Mouse (Mus musculus): ENCODE measurements around the gene Gm2016. TPM values are rescaled to one million over a fixed set of nuclear protein-coding genes. Genes with fewer than 3 reads are reported as not detected.
"Not testable (repeated sequence)": the region's sequence is repeated elsewhere in the genome, so short reads cannot be mapped to it uniquely, and the experiment has no call there.

The Gm2016 gene
- total RNA-seq (2014; rRNA removed): not detected in 2 replicates
- polyA plus RNA-seq (2015; fragmentation: Nextera tagmentation; extraction: Ambion mirVana): not detected in 2 replicates

- DNase-seq; H3K4me3 ChIP-seq (ENCODE audit: low read depth, low read length); H3K4me2 ChIP-seq (ENCODE audit: low read depth); H3K9ac ChIP-seq; H3K27me3 ChIP-seq (ENCODE audit: insufficient read depth, low read length); ATAC-seq; H3K4me1 ChIP-seq (ENCODE audit: insufficient read depth); H3K36me3 ChIP-seq (ENCODE audit: insufficient read depth); H3K9me3 ChIP-seq (ENCODE audit: low read length); H3K27ac ChIP-seq (ENCODE audit: low read depth, low read length): not testable (repeated sequence)
- 84% methylated on average over 5 of the region's 5 CpGs for WGBS
Measured at GRCm38 (mm10) chr12:87873772-87874171, at the start of gene Gm2016. TSS of gene Gm2016 (plus strand) at chr12:87874072.

DNA sequence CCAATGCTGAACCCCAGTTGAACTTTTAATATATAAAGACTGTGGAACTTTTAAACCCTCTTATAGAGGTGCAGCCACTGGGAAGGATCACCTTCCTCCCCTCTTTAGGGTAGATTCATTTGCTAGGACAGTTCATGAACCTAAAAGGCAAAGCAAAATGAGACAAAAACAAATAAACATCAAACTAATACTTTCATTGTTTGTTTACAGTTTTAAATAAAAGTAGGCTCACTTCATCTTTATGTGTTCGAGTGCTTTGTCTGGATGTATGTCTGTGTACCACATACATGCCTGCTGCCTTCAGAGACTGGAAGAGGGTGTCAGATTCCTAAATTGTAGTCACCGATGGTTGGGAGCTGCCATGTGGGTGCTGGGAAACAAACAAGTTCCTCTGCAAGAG, 31.6 kb upstream of the Gm2016 start, which contains the start of gene Gm2001:
Gene Gm2001, minus strand, starts transcription at position 101 of the 400 bp plus-strand sequence.
- not testable (repeated sequence) for ATAC-seq, DNase-seq
- WGBS: 74% methylated on average over 1 of the region's 2 CpGs

DNA sequence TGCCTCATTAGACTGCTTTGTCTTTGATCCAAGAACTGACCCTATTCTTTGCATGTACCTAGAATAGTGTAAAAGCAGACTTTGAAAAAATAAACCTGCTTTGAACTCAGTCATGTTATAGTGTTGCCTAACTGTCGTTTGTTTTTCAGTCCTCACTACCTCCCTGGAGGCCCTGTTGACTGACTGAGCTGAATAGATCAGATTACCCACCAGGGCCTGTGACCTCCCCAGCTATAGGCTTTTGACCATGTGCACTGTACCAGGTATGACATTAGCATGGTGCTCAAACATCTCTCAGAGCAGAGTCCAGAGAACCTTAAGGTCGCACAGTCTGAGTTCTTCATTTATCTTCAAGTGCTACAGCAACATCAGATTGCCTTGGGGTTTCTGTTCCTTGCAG, 23.2 kb upstream of the Gm2016 start:
- WGBS: no CpG with 5 or more reads among the region's 2 CpGs
- DNase-seq, ATAC-seq: not testable (repeated sequence)

More for the DNA sequence above, 31.6 kb upstream of the Gm2016 start, which contains the start of gene Gm2001:
- H3K36me3 ChIP-seq (ENCODE audit: insufficient read depth); H3K27ac ChIP-seq (ENCODE audit: low read depth, low read length); H3K4me2 ChIP-seq (ENCODE audit: low read depth); H3K9ac ChIP-seq; H3K4me3 ChIP-seq (ENCODE audit: low read depth, low read length); H3K4me1 ChIP-seq (ENCODE audit: insufficient read depth); H3K27me3 ChIP-seq (ENCODE audit: insufficient read depth, low read length); H3K9me3 ChIP-seq (ENCODE audit: low read length): not testable (repeated sequence)

GRCm38 (mm10) chr12:87856067-87856466, 17.8 kb upstream of the Gm2016 start:
- DNase-seq; ATAC-seq; H3K27me3 ChIP-seq (ENCODE audit: insufficient read depth, low read length); H3K4me2 ChIP-seq (ENCODE audit: low read depth); H3K4me3 ChIP-seq (ENCODE audit: low read depth, low read length); H3K9ac ChIP-seq; H3K27ac ChIP-seq (ENCODE audit: low read depth, low read length); H3K9me3 ChIP-seq (ENCODE audit: low read length); H3K36me3 ChIP-seq (ENCODE audit: insufficient read depth); H3K4me1 ChIP-seq (ENCODE audit: insufficient read depth): not testable (repeated sequence)
- WGBS: 84% methylated on average over 1 of the region's 1 CpGs

More for the DNA sequence above, 23.2 kb upstream of the Gm2016 start:
- H3K36me3 ChIP-seq (ENCODE audit: insufficient read depth); H3K4me3 ChIP-seq (ENCODE audit: low read depth, low read length); H3K9me3 ChIP-seq (ENCODE audit: low read length); H3K9ac ChIP-seq; H3K27me3 ChIP-seq (ENCODE audit: insufficient read depth, low read length); H3K4me2 ChIP-seq (ENCODE audit: low read depth); H3K4me1 ChIP-seq (ENCODE audit: insufficient read depth); H3K27ac ChIP-seq (ENCODE audit: low read depth, low read length): not testable (repeated sequence)

DNA sequence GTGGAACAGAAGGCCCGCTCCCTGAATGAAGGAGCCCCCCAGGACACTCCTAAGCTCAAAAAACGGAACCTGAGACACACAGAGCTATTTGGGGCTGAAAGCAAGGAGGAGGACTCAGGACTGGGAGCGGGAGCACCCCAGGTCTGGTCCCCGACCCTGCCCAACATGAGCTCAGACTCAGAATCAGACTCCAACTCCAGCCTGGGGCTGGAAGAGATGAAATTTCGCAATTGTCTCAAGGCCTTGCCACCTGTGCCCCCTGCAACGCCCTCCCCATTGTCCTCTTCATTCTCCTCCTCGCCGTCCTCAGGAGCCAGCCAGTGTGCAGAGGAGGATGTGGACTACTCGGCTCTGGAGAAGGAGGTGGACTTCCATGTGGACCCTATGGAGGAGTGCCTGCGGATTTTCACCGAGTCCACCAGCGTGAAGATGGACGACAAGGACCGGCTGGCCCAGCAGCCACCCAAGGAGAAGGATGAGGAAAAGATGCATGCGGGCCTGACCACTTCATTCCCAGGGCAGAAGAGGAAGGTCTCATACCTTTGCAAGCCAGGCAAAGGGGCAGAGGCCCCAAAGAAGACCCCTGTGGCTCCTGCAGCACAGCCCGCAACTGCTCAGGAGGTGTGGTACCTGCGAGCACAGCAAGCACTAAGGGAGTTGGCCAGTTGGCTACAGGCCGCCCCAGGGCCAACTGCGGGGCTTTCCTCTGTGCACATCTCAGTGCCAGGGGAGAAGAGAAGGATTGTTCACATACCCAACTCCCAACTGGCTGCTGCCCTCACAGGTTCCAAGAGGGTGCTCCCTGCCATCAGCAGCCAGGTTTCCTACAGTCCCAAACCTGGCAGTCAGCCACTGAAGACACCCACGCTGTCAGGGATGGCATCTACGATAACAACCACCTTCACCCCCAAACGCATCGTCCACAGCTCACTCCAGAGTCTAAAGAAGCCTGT, 11.9 kb upstream of the Gm2016 start:
- 84% methylated on average over 23 of the region's 23 CpGs for whole genome bisulfite sequencing
- not testable (repeated sequence) for DNase-seq; ATAC-seq; H3K9ac ChIP-seq; H3K4me1 ChIP-seq (ENCODE audit: insufficient read depth); H3K27me3 ChIP-seq (ENCODE audit: insufficient read depth, low read length); H3K9me3 ChIP-seq (ENCODE audit: low read length); H3K4me3 ChIP-seq (ENCODE audit: low read depth, low read length); H3K36me3 ChIP-seq (ENCODE audit: insufficient read depth); H3K27ac ChIP-seq (ENCODE audit: low read depth, low read length); H3K4me2 ChIP-seq (ENCODE audit: low read depth)

- H3K4me2 ChIP-seq (ENCODE audit: low read depth); H3K27ac ChIP-seq (ENCODE audit: low read depth, low read length); H3K36me3 ChIP-seq (ENCODE audit: insufficient read depth); DNase-seq; H3K4me3 ChIP-seq (ENCODE audit: low read depth, low read length); H3K4me1 ChIP-seq (ENCODE audit: insufficient read depth); H3K27me3 ChIP-seq (ENCODE audit: insufficient read depth, low read length); H3K9ac ChIP-seq; ATAC-seq; H3K9me3 ChIP-seq (ENCODE audit: low read length): not testable (repeated sequence)
- 92% methylated on average over 8 of the region's 11 CpGs for WGBS
Measured at GRCm38 (mm10) chr12:87863638-87864037, 10.2 kb upstream of the Gm2016 start.

- H3K27ac ChIP-seq (ENCODE audit: low read depth, low read length); DNase-seq; H3K27me3 ChIP-seq (ENCODE audit: insufficient read depth, low read length); H3K4me1 ChIP-seq (ENCODE audit: insufficient read depth); H3K36me3 ChIP-seq (ENCODE audit: insufficient read depth); H3K9me3 ChIP-seq (ENCODE audit: low read length); ATAC-seq; H3K9ac ChIP-seq; H3K4me3 ChIP-seq (ENCODE audit: low read depth, low read length); H3K4me2 ChIP-seq (ENCODE audit: low read depth): not testable (repeated sequence)
- 88% methylated on average over 2 of the region's 2 CpGs for WGBS
Measured at GRCm38 (mm10) chr12:87864048-87864447, 9.8 kb upstream of the Gm2016 start.

GRCm38 (mm10) chr12:87895070-87895469, 21.2 kb downstream of the Gm2016 start, which contains the start of gene Gm2022:
TSS of gene Gm2022 (plus strand) at chr12:87895370.
- H3K9me3 ChIP-seq (ENCODE audit: low read length); H3K4me1 ChIP-seq (ENCODE audit: insufficient read depth); H3K27ac ChIP-seq (ENCODE audit: low read depth, low read length); H3K27me3 ChIP-seq (ENCODE audit: insufficient read depth, low read length); DNase-seq; ATAC-seq; H3K9ac ChIP-seq; H3K4me2 ChIP-seq (ENCODE audit: low read depth); H3K4me3 ChIP-seq (ENCODE audit: low read depth, low read length); H3K36me3 ChIP-seq (ENCODE audit: insufficient read depth): not testable (repeated sequence)
- 100% methylated on average over 1 of the region's 1 CpGs for WGBS

DNA sequence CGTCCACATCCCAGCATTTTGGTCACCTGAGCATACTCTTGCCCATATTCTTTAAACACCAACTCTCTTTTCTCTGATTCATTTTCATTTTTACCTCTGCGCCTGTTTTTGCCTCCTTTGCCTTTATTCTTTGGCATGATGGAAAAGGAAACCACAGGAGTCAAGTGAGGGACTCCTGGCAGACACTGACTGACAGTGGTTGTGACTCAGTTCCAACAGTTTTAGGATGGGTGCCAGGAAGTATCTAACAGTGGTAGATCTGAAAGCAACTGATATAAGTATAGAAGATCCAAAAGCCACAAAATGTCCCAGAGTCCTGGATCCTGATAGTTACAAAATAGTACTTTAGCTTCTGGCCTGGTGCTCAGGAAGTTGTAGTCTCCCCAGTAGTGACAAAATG, 45.8 kb downstream of the Gm2016 start, which contains the start of gene Gm2035:
Gene Gm2035, minus strand, starts transcription at position 137 of the 400 bp plus-strand sequence.
- not testable (repeated sequence) for H3K9ac ChIP-seq; H3K4me3 ChIP-seq (ENCODE audit: low read depth, low read length); H3K27ac ChIP-seq (ENCODE audit: low read depth, low read length); H3K4me1 ChIP-seq (ENCODE audit: insufficient read depth); H3K36me3 ChIP-seq (ENCODE audit: insufficient read depth); H3K9me3 ChIP-seq (ENCODE audit: low read length); DNase-seq; H3K4me2 ChIP-seq (ENCODE audit: low read depth); H3K27me3 ChIP-seq (ENCODE audit: insufficient read depth, low read length); ATAC-seq
- WGBS: 82% methylated on average over 2 of the region's 2 CpGs

Measured in forebrain, postnatal 0 days (tissue).